Mouse (Mus musculus) forebrain, embryonic 14.5 days (tissue): ENCODE measurements around the gene Pde2a. TPM values are rescaled to one million over a fixed set of nuclear protein-coding genes. Genes with fewer than 3 reads are reported as not detected.

Source experiments
- ATAC-seq: fragments of 200-750 bp; cut with Nextera tagmentation; 2 replicates; pipeline ENCODE4 v1.8.0; 2017; ENCODE audit warnings: mild to moderate bottlenecking, moderate library complexity
- DNase-seq: peaks from one replicate; pipeline ENCODE4 v3.0.0-alpha.2; 2015; ENCODE audit warnings: low spot score
- H3K27ac ChIP-seq: fragments of 300-500 bp; sonication (generic); 2 replicates; pipeline ENCODE4 v1.5.1; 2014; ENCODE audit warnings: low read depth, mild to moderate bottlenecking, control low read depth, low read length, moderate library complexity
- H3K27me3 ChIP-seq: fragments of 300-500 bp; sonication (generic); replicated peaks from 2 replicates; pipeline ENCODE4 v1.6.1; 2014; ENCODE audit warnings: low read length, control low read depth, mixed read lengths; ENCODE audit not compliant: control insufficient read depth, insufficient read depth
- H3K36me3 ChIP-seq: fragments of 300-500 bp; sonication (generic); 2 replicates; pipeline ENCODE4 v1.6.1; 2014; ENCODE audit warnings: low read length, control low read depth; ENCODE audit not compliant: control insufficient read depth, insufficient read depth
- H3K4me1 ChIP-seq: fragments of 300-500 bp; sonication (generic); 2 replicates; pipeline ENCODE4 v1.6.1; 2014; ENCODE audit warnings: antibody characterized with exemption, low read length, control low read depth; ENCODE audit not compliant: control insufficient read depth, insufficient read depth
- H3K4me2 ChIP-seq: fragments of 300-500 bp; sonication (generic); 2 replicates; pipeline ENCODE4 v1.6.1; 2014; ENCODE audit warnings: mild to moderate bottlenecking, control low read depth, low read length
- H3K4me3 ChIP-seq: fragments of 300-500 bp; sonication (generic); 2 replicates; pipeline ENCODE4 v1.5.1; 2014; ENCODE audit warnings: low read depth, low read length, control low read depth
- H3K9ac ChIP-seq: fragments of 300-500 bp; sonication (generic); 2 replicates; pipeline ENCODE4 v1.6.1; 2014; ENCODE audit warnings: mild to moderate bottlenecking, low read length, control low read depth, moderate library complexity
- H3K9me3 ChIP-seq: fragments of 300-500 bp; sonication (generic); replicated peaks from 2 replicates; pipeline ENCODE4 v1.6.1; 2016; ENCODE audit warnings: low read length, control low read depth, mixed read lengths; ENCODE audit not compliant: control insufficient read depth
- WGBS: fragments of 180-500 bp; shearing (Covaris S2); extraction: QIAGEN DNeasy Blood & Tissue Kit; methylation state at CpG from one replicate; pipeline ENCODE4 v1.1.7; 2014; 5-methylcytosine and 5-hydroxymethylcytosine counted together
- polyA plus RNA-seq: library from polyadenylated mRNA; unstranded; fragments of >200 nt; fragmentation: Nextera tagmentation; extraction: Ambion mirVana; gene quantifications from 2 replicates; pipeline ENCODE4 v1.2.1, GENCODE M21; 2014

Pde2a gene
- polyA plus RNA-seq, result 27.0 and 34.7 TPM in 2 replicates

GRCm38 (mm10) chr7:101421529-101421928 is at the start of gene Pde2a:
Gene Pde2a (plus strand): TSS chr7:101421691.
- H3K27ac ChIP-seq, result peak within 1 kb of the TSS; percentile 68
- H3K27me3 ChIP-seq, result 0 out of 2 replicates have a peak, but pooled peaks cover 3% of the 10 kb centered on the region
- peak within 1 kb of the TSS; percentile 28 for H3K4me3 ChIP-seq
- no peaks in the 10 kb centered on the region for H3K9me3 ChIP-seq
- H3K4me2 ChIP-seq, result peak within 1 kb of the TSS; percentile 46
- peaks cover 9% of the 10 kb centered on the region; the same call in 1 of the 2 replicates for H3K4me1 ChIP-seq
- WGBS, result 4% methylated on average over 6 of the region's 6 CpGs
- H3K36me3 ChIP-seq, result no peaks in the 10 kb centered on the region
- DNase-seq (peak; percentile 80), ATAC-seq (peak; percentile 77)
- peak within 1 kb of the TSS; percentile 45 for H3K9ac ChIP-seq

- ATAC-seq (no peak), DNase-seq (no peak)
- H3K36me3 ChIP-seq, result no peaks in the 10 kb centered on the region
- no peak overlapping the region for H3K27ac ChIP-seq
- H3K9ac ChIP-seq, result no peak overlapping the region
- no peak overlapping the region for H3K4me2 ChIP-seq
- WGBS, result 86% methylated on average over 24 of the region's 26 CpGs
- peaks cover 5% of the 10 kb centered on the region for H3K4me1 ChIP-seq
- H3K9me3 ChIP-seq, result no peaks in the 10 kb centered on the region
- no peak overlapping the region for H3K4me3 ChIP-seq
- H3K27me3 ChIP-seq, result no peaks in the 10 kb centered on the region
Measured at GRCm38 (mm10) chr7:101373082-101373481, 48.4 kb upstream of the Pde2a start.

- no peaks in the 10 kb centered on the region for H3K9me3 ChIP-seq
- peaks cover 8% of the 10 kb centered on the region for H3K4me1 ChIP-seq
- H3K27ac ChIP-seq, result no peak overlapping the region
- H3K4me3 ChIP-seq, result no peak overlapping the region
- peak; percentile 47 for ATAC-seq
- no peaks in the 10 kb centered on the region for H3K27me3 ChIP-seq
- no peaks in the 10 kb centered on the region for H3K36me3 ChIP-seq
- H3K4me2 ChIP-seq, result no peak overlapping the region
- peak; percentile 86 for DNase-seq
- no peak overlapping the region for H3K9ac ChIP-seq
Measured at GRCm38 (mm10) chr7:101374155-101374554, 47.3 kb upstream of the Pde2a start.

GRCm38 (mm10) chr7:101376701-101377340 is 44.7 kb upstream of the Pde2a start:
- Histone ChIP-seq H3K27me3 (no peaks in the 10 kb centered on the region), H3K4me3 (no peak overlapping the region), H3K4me2 (no peak overlapping the region), H3K9ac (no peak overlapping the region), H3K27ac (no peak overlapping the region), H3K36me3 (no peaks in the 10 kb centered on the region), H3K4me1 (peaks cover 8% of the 10 kb centered on the region), H3K9me3 (no peaks in the 10 kb centered on the region)
- ATAC-seq (peak; percentile 81), DNase-seq (peak; percentile 76)
- 51% methylated on average over 10 of the region's 10 CpGs for WGBS

- H3K27me3 ChIP-seq, result no peaks in the 10 kb centered on the region
- H3K9me3 ChIP-seq, result no peaks in the 10 kb centered on the region
- H3K4me2 ChIP-seq, result peak overlapping the region; percentile 23; the same call in 1 of the 2 replicates
- H3K27ac ChIP-seq, result no peak overlapping the region
- no peaks in the 10 kb centered on the region for H3K36me3 ChIP-seq
- no peak overlapping the region for H3K9ac ChIP-seq
- 13% methylated on average over 7 of the region's 7 CpGs for WGBS
- DNase-seq (peak; percentile 58), ATAC-seq (peak; percentile 52)
- H3K4me3 ChIP-seq, result no peak overlapping the region
- H3K4me1 ChIP-seq, result peaks cover 8% of the 10 kb centered on the region
Measured at GRCm38 (mm10) chr7:101377741-101378262, 43.7 kb upstream of the Pde2a start.

GRCm38 (mm10) chr7:101378285-101378684 is 43.2 kb upstream of the Pde2a start:
- Histone ChIP-seq H3K36me3 (no peaks in the 10 kb centered on the region), H3K4me1 (peaks cover 8% of the 10 kb centered on the region), H3K4me2 (peak overlapping the region; percentile 23; the same call in 1 of the 2 replicates), H3K27ac (no peak overlapping the region), H3K4me3 (no peak overlapping the region), H3K9me3 (no peaks in the 10 kb centered on the region), H3K9ac (peak overlapping the region; percentile 21; the same call in 1 of the 2 replicates), H3K27me3 (no peaks in the 10 kb centered on the region)
- ATAC-seq (no peak), DNase-seq (no peak)
- 42% methylated on average over 3 of the region's 3 CpGs for WGBS

GRCm38 (mm10) chr7:101378796-101379465 is 42.6 kb upstream of the Pde2a start:
- Histone ChIP-seq H3K9me3 (no peaks in the 10 kb centered on the region), H3K27ac (no peak overlapping the region), H3K4me3 (no peak overlapping the region), H3K4me2 (no peak overlapping the region; the same call in 1 of the 2 replicates), H3K36me3 (no peaks in the 10 kb centered on the region), H3K9ac (no peak overlapping the region), H3K27me3 (no peaks in the 10 kb centered on the region), H3K4me1 (peaks cover 8% of the 10 kb centered on the region)
- DNase-seq (no peak), ATAC-seq (no peak)
- WGBS, result 67% methylated on average over 5 of the region's 5 CpGs

- no peak for ATAC-seq
- 77% methylated on average over 2 of the region's 2 CpGs for WGBS
- peak overlapping the region; percentile 13; the same call in 1 of the 2 replicates for H3K9ac ChIP-seq
Measured at GRCm38 (mm10) chr7:101379732-101380131, 41.8 kb upstream of the Pde2a start.

GRCm38 (mm10) chr7:101381512-101381911 is 40.0 kb upstream of the Pde2a start:
- H3K27ac ChIP-seq, result no peak overlapping the region
- no peaks in the 10 kb centered on the region for H3K36me3 ChIP-seq
- H3K4me2 ChIP-seq, result no peak overlapping the region
- H3K4me1 ChIP-seq, result peaks cover 8% of the 10 kb centered on the region
- H3K9ac ChIP-seq, result no peak overlapping the region
- H3K27me3 ChIP-seq, result no peaks in the 10 kb centered on the region
- WGBS, result 78% methylated on average over 6 of the region's 6 CpGs
- DNase-seq (no peak), ATAC-seq (no peak)
- no peak overlapping the region for H3K4me3 ChIP-seq
- H3K9me3 ChIP-seq, result no peaks in the 10 kb centered on the region

More at GRCm38 (mm10) chr7:101379732-101380131, 41.8 kb upstream of the Pde2a start:
- no peak for DNase-seq
- Histone ChIP-seq H3K36me3 (no peaks in the 10 kb centered on the region), H3K4me2 (no peak overlapping the region), H3K4me3 (no peak overlapping the region), H3K4me1 (peaks cover 8% of the 10 kb centered on the region), H3K27me3 (no peaks in the 10 kb centered on the region), H3K9me3 (no peaks in the 10 kb centered on the region), H3K27ac (no peak overlapping the region)
